Mouse (Mus musculus): ENCODE data around the gene Slc30a10.

Slc30a10 gene

DNA sequence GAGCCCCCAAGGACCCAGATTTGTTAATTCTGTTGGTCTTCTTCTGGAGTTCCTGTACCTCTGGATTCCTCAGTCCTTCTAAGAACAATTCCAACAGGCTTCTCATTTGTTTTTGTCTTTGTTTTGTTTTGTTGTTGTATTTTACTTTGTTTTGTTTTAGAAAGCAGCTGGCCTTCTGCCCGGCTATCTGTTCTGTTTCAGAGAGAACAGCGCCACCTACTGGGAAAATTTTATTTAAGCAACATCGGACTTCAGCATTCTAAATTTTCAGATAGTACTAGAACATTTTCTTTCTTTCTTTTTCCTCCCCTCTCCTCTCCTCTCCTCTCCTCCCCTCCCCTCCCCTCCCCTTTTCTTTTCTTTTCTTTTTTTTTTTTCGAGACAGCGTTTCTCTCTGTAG lies 62.9 kb downstream of the Slc30a10 start:
- no peak for DNase-seq (ENCODE audit: extremely low spot score, low spot score)

Measured in neural tube, embryonic 10.5 days (tissue).